Mouse (Mus musculus) common myeloid progenitor, adult 5-6 weeks (primary cell): ENCODE data around the gene Glp1r. TPM values are rescaled to one million over a fixed set of nuclear protein-coding genes. Genes with fewer than 3 reads are reported as not detected.

Experiments
- total RNA-seq: library from RNA; stranded (forward); fragments of 200-1000, 187-1606 nt; gene quantifications from 2 replicates; pipeline ENCODE4 v1.2.3, GENCODE M21; 2017

Glp1r gene
- total RNA-seq, 1 experiment from 2014 or later: not detected

Other genes starting within 250 kb of the Glp1r start
- gene Umodl1, start 52.8 kb downstream of the Glp1r start, total RNA-seq: not detected in 2 replicates
- 19.5 and 22.7 TPM in 2 replicates for gene Abcg1, start 155.9 kb downstream of the Glp1r start, total RNA-seq
- not detected in 2 replicates for gene Tff3, start 227.8 kb downstream of the Glp1r start, total RNA-seq
- not detected in 2 replicates for gene Tff2, start 242.5 kb downstream of the Glp1r start, total RNA-seq